ENCODE assay signal across 10 mouse cellular contexts in the genomic region with DNA sequence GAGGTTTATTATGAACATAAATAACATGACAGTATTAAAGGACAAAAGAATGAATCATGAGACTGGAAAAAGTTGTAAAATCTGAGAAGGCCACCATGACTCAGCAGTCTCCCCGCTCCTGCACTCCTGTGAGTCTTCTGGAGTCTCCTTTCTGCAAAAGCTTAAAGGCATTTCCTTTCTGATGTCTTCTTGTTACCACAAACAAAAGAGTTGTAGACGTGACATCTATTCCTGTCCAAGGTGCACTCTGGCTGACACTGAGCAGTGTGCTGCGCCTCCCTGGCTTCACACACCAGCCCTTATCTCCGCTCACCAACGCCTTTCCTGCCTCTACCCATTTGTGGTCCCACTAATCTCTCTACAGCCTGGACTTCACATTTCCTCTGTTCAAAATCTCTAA. TPM values are rescaled to one million over a fixed set of nuclear protein-coding genes. Genes with fewer than 3 reads are reported as not detected.
DNase-seq lines count a peak whose midpoint lies in the region; ATAC-seq and TF ChIP-seq lines count a peak whose summit lies in the region.
"Had no signal": no experiment of that assay in that cellular context is flagged by ENCODE, and none has a peak within 500 bp of the region (broad histone marks: within the 10 kb centered on the region; RNA-seq: fewer than 3 reads in every experiment).

No protein-coding gene starts in this region.

- H3K4me3 ChIP-seq in heart, embryonic 12.5 days = no peak overlapping the region
- H3K4me3 ChIP-seq in myocyte = no peak overlapping the region
- H3K4me3 ChIP-seq: neural tube, embryonic 13.5 days had no signal

- peaks cover 28% of the 10 kb centered on the region for H3K4me1 ChIP-seq in heart, embryonic 12.5 days (replicated peaks)
- H3K4me1 ChIP-seq: neural tube, embryonic 13.5 days had no signal

- no peaks in the 10 kb centered on the region for H3K36me3 ChIP-seq in heart, embryonic 12.5 days
- no peaks in the 10 kb centered on the region for H3K36me3 ChIP-seq in myocyte (ENCODE audit: control insufficient read depth, insufficient read depth)
- H3K36me3 ChIP-seq: neural tube, embryonic 13.5 days had no signal

- no peaks in the 10 kb centered on the region for H3K79me2 ChIP-seq in myocyte (ENCODE audit: control insufficient read depth, insufficient read depth)

- H3K4me2 ChIP-seq in heart, embryonic 12.5 days = no peak overlapping the region
- peak overlapping the region; percentile 61 for H3K4me2 ChIP-seq in myocyte (ENCODE audit: low read depth)
- H3K4me2 ChIP-seq: neural tube, embryonic 13.5 days had no signal

- H3K27ac ChIP-seq in heart, embryonic 12.5 days (ENCODE audit: poor library complexity, severe bottlenecking) = peak overlapping the region; percentile 52; the same call in 1 of the 2 replicates
- H3K27ac ChIP-seq: neural tube, embryonic 13.5 days had no signal

- peak; percentile 70 to 92 for DNase-seq in adrenal gland, adult (ENCODE audit: inconsistent age in 2 of 2, low spot score in 1 of 2)
- no peak for DNase-seq in adrenal gland, postnatal 4 days (ENCODE audit: low spot score in 2 of 2)
- peak; percentile 52 for DNase-seq in kidney, postnatal 14 days
- no peak for DNase-seq in spleen, adult 12 weeks (ENCODE audit: low spot score)
- no peak for DNase-seq in gastrocnemius, adult 18-20 months (ENCODE audit: low spot score)
- no peak for DNase-seq in left cerebral cortex, postnatal 25 days (ENCODE audit: low spot score in 2 of 2)
- DNase-seq: thymus, postnatal 14 days had no signal

- 18% methylated on average over 5 of the region's 5 CpGs for WGBS in heart, embryonic 12.5 days

- ATAC-seq in heart, embryonic 12.5 days (ENCODE audit: insufficient number of reproducible peaks, low FRiP score) = peak; percentile 91

- H3K27me3 ChIP-seq in heart, embryonic 12.5 days (replicated peaks) = no peaks in the 10 kb centered on the region
- H3K27me3 ChIP-seq in myocyte (ENCODE audit: control insufficient read depth, insufficient read depth, insufficient read length) = no peaks in the 10 kb centered on the region
- H3K27me3 ChIP-seq: neural tube, embryonic 13.5 days had no signal

- no peaks in the 10 kb centered on the region for H3K9me3 ChIP-seq in heart, embryonic 12.5 days (replicated peaks)
- H3K9me3 ChIP-seq: neural tube, embryonic 13.5 days had no signal

- intact Hi-C loops in left cerebral cortex, postnatal 25 days (cut with DNase I) = no loop called here

- no peak overlapping the region for H3ac ChIP-seq in myocyte (ENCODE audit: control insufficient read depth, insufficient read length)

- no peak for TF ChIP-seq POLR2A in myocyte (IDR thresholded peaks at IDR 0.05; ENCODE audit: insufficient read length, low read depth)

- H3K9ac ChIP-seq in heart, embryonic 12.5 days = no peak overlapping the region
- H3K9ac ChIP-seq: neural tube, embryonic 13.5 days had no signal

TF ChIP-seq in myocyte, 11 proteins besides CTCF, POLR2A, EP300 and RAD21:
- no peak for TF ChIP-seq MAX (IDR thresholded peaks at IDR 0.05; ENCODE audit: low read depth)
- TF ChIP-seq CEBPB (IDR thresholded peaks at IDR 0.05; ENCODE audit: insufficient read depth, poor library complexity, severe bottlenecking) = no peak
- no peak for TF ChIP-seq REST (IDR thresholded peaks at IDR 0.05; ENCODE audit: insufficient read depth, insufficient read length)
- no peak for TF ChIP-seq SRF (IDR thresholded peaks at IDR 0.05; ENCODE audit: control insufficient read depth, insufficient read length, low read depth)
- no peak for TF ChIP-seq TCF12 (IDR thresholded peaks at IDR 0.05; ENCODE audit: insufficient read depth, poor library complexity, severe bottlenecking)
- no peak for TF ChIP-seq POLR2AphosphoS2 (IDR thresholded peaks at IDR 0.05; ENCODE audit: insufficient read length, low read depth)
- no peak for TF ChIP-seq MYOD1 (IDR thresholded peaks at IDR 0.05; ENCODE audit: control insufficient read depth in 1 of 3, insufficient read length in 2 of 3, low read depth in 2 of 3)

RNA-seq across cellular contexts. Expression of a gene that starts 38.8 kb away (rescaled TPM):
- total RNA-seq in adrenal gland, postnatal 4 days (2021) = 10 to 100 TPM; 11.5 to 13.2 TPM
- 8.7 and 9.1 TPM in 2 replicates for polyA plus RNA-seq in heart, embryonic 12.5 days (2016; fragmentation: Nextera tagmentation; extraction: Ambion mirVana)
- polyA plus RNA-seq in myocyte (2012; fragmentation: generic; extraction: Trizol) = 0.37 TPM
- total RNA-seq in gastrocnemius, adult 18-20 months (2021) = 1 to 10 TPM; 1.3 to 2.9 TPM
- total RNA-seq in left cerebral cortex, postnatal 25 days (2021) = 1 to 10 TPM; 8.4 to 9.4 TPM

Comparison
In these comparisons a context has a peak if more than half of its experiments do, and no peak if none do; other contexts are left out.
1. DNase-seq: peak in adrenal gland, adult (2 of 2) and kidney, postnatal 14 days (single experiment); none in adrenal gland, postnatal 4 days (0 of 2), spleen, adult 12 weeks (single experiment), gastrocnemius, adult 18-20 months (single experiment) and left cerebral cortex, postnatal 25 days (0 of 2).